Mouse (Mus musculus): ENCODE measurements around the gene F8a. TPM values are rescaled to one million over a fixed set of nuclear protein-coding genes. Genes with fewer than 3 reads are reported as not detected.
"Not testable (repeated sequence)": the region's sequence is repeated elsewhere in the genome, so short reads cannot be mapped to it uniquely, and the experiment has no call there.

F8a gene
- polyA plus RNA-seq, 1 experiment from 2014 or later: 19.4 TPM

- H3K27ac ChIP-seq (ENCODE audit: low read depth, low read length); ATAC-seq (ENCODE audit: low FRiP score); H3K9me3 ChIP-seq (ENCODE audit: control insufficient read depth, low read length); H3K4me3 ChIP-seq (ENCODE audit: low read depth, low read length); H3K27me3 ChIP-seq (ENCODE audit: control insufficient read depth, insufficient read depth, low read length); H3K36me3 ChIP-seq (ENCODE audit: control insufficient read depth, insufficient read depth, low read length); DNase-seq (ENCODE audit: low spot score, missing footprints); H3K4me2 ChIP-seq; H3K4me1 ChIP-seq (ENCODE audit: control insufficient read depth, insufficient read depth, low read length); H3K9ac ChIP-seq (ENCODE audit: low read length): not testable (repeated sequence)
- WGBS: 91% methylated on average over 14 of the region's 14 CpGs
Measured at GRCm38 (mm10) chrX:73265270-73265669, 37.2 kb downstream of the F8a start, which contains the start of gene Xlr3c. Gene Xlr3c (minus strand): TSS chrX:73265390.

Other genes with a start within 250 kb of the F8a start
- 3.4 and 3.9 TPM in 2 replicates for gene Zfp185, start 241.0 kb upstream of the F8a start, polyA plus RNA-seq (2014; fragmentation: Nextera tagmentation; extraction: Ambion mirVana)
- not detected in 2 replicates for gene Pnma5, start 191.2 kb upstream of the F8a start, polyA plus RNA-seq (2014; fragmentation: Nextera tagmentation; extraction: Ambion mirVana)
- 0.57 and 0.59 TPM in 2 replicates for gene Pnma3, start 163.5 kb upstream of the F8a start, polyA plus RNA-seq (2014; fragmentation: Nextera tagmentation; extraction: Ambion mirVana)
- 0.42 and 0.58 TPM in 2 replicates for gene Xlr4a, start 145.8 kb upstream of the F8a start, polyA plus RNA-seq (2014; fragmentation: Nextera tagmentation; extraction: Ambion mirVana)
- 3.8 and 4.7 TPM in 2 replicates for gene Xlr3a, start 131.2 kb upstream of the F8a start, polyA plus RNA-seq (2014; fragmentation: Nextera tagmentation; extraction: Ambion mirVana)
- gene Gm14685, start 111.2 kb upstream of the F8a start, polyA plus RNA-seq (2014; fragmentation: Nextera tagmentation; extraction: Ambion mirVana): 0.23 TPM in 1 of 2 replicates, not detected in the other
- gene Xlr5b, start 79.5 kb upstream of the F8a start, polyA plus RNA-seq (2014; fragmentation: Nextera tagmentation; extraction: Ambion mirVana): not detected in 2 replicates
- gene DXBay18, start 78.8 kb upstream of the F8a start, polyA plus RNA-seq (2014; fragmentation: Nextera tagmentation; extraction: Ambion mirVana): 0.27 TPM in 1 of 2 replicates, not detected in the other
- not detected in 2 replicates for gene Spin2d, start 51.3 kb upstream of the F8a start, polyA plus RNA-seq (2014; fragmentation: Nextera tagmentation; extraction: Ambion mirVana)
- gene Xlr3b, start 36.1 kb upstream of the F8a start, polyA plus RNA-seq (2014; fragmentation: Nextera tagmentation; extraction: Ambion mirVana): 16.1 and 18.9 TPM in 2 replicates
- 0.31 and 0.32 TPM in 2 replicates for gene Xlr4b, start 14.0 kb upstream of the F8a start, polyA plus RNA-seq (2014; fragmentation: Nextera tagmentation; extraction: Ambion mirVana)
- gene Xlr4c, start 14.8 kb downstream of the F8a start, polyA plus RNA-seq (2014; fragmentation: Nextera tagmentation; extraction: Ambion mirVana): 0.12 and 0.22 TPM in 2 replicates
- gene Xlr3c, start 37.1 kb downstream of the F8a start, polyA plus RNA-seq (2014; fragmentation: Nextera tagmentation; extraction: Ambion mirVana): 0.11 and 0.14 TPM in 2 replicates
- gene Xlr5a, start 64.7 kb downstream of the F8a start, polyA plus RNA-seq (2014; fragmentation: Nextera tagmentation; extraction: Ambion mirVana): not detected in 2 replicates
- not detected in 2 replicates for gene Xlr5c, start 64.7 kb downstream of the F8a start, polyA plus RNA-seq (2014; fragmentation: Nextera tagmentation; extraction: Ambion mirVana)
- not detected in 2 replicates for gene Gm45015, start 108.5 kb downstream of the F8a start, polyA plus RNA-seq (2014; fragmentation: Nextera tagmentation; extraction: Ambion mirVana)
- gene Zfp275, start 114.3 kb downstream of the F8a start, polyA plus RNA-seq (2014; fragmentation: Nextera tagmentation; extraction: Ambion mirVana): 15.9 and 17.7 TPM in 2 replicates
- gene Gm18336, start 170.4 kb downstream of the F8a start, polyA plus RNA-seq (2014; fragmentation: Nextera tagmentation; extraction: Ambion mirVana): not detected in 2 replicates
- 0.05 and 0.07 TPM in 2 replicates for gene Zfp92, start 182.8 kb downstream of the F8a start, polyA plus RNA-seq (2014; fragmentation: Nextera tagmentation; extraction: Ambion mirVana)
- not detected in 2 replicates for gene Trex2, start 207.1 kb downstream of the F8a start, polyA plus RNA-seq (2014; fragmentation: Nextera tagmentation; extraction: Ambion mirVana)
- gene Haus7, start 230.8 kb downstream of the F8a start, polyA plus RNA-seq (2014; fragmentation: Nextera tagmentation; extraction: Ambion mirVana): 72.3 and 73.5 TPM in 2 replicates

Data from midbrain, embryonic 11.5 days (tissue).